Mouse (Mus musculus) kidney, postnatal 4 days (tissue): ENCODE data around the gene Sdk2.

Experiments
- DNase-seq, 2 experiments: peaks; one replicate each; pipeline ENCODE4 v3.0.0; 2021; ENCODE audit warnings: mixed read lengths in 2 of 2

The Sdk2 gene

DNA sequence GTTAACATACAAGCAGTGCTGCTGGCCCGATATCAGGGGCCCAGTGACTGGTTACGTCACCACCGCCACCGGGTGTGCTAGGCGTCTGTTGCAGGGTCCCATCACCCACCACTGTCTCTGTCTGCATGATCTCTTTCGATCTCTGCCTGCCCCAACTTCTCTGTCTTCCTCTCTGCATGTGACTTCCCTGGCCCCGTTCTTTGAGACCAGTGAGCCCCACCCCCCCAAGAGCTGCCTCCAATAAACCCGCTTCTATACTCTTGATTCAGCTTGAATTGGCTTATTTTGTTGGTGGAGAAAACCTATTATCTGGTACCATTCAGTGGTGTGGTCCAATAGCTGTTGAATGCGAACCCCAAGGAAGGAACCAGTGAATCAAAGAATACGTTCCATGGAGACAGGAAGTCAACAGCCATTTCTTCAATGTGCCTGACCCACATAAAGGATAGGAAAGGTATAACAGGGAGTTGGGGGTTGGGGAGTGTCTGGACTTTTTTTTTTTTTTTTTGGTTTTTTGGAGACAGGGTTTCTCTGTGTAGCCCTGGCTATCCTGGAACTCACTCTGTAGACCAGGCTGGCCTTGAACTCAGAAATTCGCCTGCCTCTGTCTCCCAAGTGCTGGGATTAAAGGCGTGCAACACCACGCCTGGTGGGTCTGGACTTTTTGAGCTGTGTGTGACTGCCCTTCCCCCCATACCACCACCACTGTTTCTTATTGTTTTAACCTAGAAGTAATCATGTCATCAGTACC, 279.2 kb downstream of the Sdk2 start:
- no peak for DNase-seq

DNA sequence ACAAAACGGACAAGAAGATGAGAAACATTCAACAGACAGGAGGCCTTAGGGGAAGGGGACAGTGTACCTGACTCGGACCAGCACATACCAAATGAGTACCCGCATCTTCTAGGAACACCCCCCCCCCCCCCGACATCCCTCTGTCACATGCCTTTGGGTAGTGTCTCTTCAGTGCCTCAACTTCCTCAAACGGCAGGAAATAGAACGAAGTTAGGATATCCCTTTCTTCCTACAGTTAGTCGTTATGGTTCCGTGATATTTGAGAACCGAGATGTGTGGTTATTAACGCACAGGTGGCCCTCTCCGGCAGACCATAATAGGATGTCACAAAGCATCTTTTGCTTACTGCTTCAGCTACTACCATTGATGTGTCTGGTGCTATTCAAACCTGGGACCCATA, 279.8 kb downstream of the Sdk2 start:
- DNase-seq: no peak

DNA sequence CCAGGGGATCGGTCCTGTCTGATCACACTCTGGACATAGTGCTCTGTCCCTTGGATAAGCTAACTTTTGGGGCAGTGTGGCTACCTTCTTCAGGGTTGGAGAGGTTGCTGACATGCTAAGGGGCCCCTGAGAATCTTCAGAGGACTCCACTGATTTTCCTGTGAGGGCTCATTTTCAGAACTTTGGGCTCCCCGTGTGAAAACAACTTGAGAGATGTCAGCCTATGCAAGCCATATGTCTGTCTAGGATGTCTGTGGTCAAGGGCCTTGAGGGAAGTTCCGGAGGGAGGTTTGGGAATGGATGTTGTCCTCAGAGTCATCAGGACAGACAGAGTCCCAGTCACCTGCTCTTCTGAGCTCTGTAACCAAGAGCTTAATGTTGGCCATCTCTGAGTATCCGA, 280.5 kb downstream of the Sdk2 start:
- no peak for DNase-seq

DNA sequence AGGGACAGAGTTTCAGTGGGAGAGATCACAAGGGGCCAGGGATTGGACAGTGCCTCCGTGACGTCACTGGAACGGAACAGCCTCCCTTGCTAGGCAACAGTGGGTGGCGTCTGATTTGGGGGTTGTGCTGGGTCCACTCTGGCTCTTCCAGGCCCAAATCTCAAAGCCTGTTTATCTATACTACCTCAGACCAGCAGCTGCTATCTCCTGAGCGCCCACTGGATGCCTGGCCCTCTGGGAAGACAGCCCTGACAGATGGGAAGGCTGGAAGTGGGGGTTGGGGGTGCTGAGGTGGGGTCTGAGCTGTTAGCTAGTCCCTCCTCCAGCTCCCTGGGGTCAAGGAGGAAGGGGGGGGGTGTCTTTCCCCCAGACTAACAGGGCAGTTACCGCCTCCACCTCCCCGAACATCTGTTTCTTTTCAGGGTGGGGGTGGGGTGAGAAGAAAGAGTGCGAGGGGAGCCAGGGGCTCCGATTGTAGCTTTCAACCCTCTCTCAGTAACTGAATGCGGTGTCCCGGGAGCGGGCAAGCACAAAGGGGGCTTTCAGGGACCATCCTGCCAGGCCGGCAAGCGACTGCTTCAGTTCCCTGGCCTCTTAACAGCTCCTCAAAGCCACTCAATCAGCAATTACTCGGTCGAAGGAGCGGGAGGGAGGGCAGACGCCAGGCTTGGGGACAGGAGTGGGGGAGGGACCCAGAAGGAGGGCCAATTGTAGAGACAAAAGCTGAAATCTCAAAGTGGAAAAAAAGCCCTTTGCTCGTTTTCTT, 281.3 kb downstream of the Sdk2 start:
- peak; percentile 77 to 86 for DNase-seq

DNA sequence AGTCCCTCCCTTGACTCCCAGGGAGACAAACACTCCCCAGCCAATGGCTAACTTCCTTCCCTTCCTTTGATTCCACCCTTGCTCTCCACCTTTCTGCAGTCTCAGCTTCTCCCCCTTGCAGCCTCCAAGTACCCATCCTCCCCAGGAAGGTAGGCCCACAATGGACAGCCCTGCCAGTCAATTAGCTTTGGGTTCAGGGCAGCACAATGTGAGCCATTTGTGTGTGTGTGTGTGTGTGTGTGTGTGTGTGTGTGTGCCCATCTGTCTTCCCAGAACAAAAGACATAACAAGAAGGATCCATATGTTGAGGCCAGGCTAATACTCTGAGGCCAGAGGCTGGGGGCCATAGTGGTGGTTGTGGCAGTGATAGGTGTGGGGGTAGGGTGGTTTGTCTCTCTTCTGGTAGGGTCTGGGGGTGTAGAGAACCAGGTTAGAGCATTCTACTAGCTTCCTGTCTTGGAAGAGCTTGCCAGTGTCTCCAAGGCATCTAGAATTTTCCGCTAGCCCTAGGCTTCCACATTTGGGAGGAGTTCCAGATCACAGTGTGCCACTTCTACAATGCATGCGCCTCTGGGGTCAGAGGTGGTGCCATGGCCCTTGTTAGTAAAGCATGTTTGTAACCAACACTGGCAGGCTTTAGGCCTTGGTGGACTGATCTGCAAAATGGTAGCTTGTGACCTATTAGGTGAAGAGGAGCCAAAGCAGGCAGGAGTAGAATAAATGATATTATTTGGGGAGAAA, 282.0 kb downstream of the Sdk2 start:
- DNase-seq: peak in 1 of 2 experiments; percentile 15

DNA sequence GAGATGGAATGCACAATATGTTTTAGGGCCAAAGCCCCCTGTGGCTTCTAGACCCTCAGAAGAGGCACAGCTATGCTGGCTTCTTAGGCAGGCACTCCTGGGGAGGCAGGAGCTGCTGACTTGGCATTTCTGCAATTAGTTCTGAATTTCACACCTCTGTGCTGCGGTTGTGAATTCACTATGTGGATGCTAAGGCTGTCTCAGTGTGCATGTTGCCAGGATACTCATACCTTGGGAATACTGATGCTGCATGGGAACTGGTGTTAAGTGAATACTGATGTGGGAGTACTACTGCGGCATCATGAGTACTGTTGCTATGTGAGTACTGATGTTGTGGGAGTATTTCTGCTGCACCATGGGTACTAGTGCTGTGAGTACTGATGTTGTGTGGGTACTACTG, 284.4 kb downstream of the Sdk2 start:
- no peak for DNase-seq

DNA sequence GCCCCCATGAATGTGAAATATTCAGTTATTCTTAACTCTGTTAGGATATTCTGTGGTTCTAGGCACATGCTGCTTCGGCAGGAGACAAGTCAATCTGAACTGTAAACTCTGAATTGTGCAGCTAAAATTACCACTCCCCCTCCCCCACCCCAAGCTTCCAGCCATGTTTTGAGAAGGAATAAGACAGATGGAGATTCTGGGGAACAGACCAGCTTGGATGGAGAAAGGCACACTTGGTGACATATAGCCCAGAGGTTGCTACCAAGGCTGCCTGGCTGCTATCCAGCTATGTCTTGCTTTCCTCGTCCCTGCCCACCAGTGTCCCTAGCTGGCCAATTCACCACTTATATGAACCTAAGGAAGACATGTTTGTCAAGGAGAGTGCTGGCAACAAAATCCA, 284.8 kb downstream of the Sdk2 start:
- DNase-seq: no peak

DNA sequence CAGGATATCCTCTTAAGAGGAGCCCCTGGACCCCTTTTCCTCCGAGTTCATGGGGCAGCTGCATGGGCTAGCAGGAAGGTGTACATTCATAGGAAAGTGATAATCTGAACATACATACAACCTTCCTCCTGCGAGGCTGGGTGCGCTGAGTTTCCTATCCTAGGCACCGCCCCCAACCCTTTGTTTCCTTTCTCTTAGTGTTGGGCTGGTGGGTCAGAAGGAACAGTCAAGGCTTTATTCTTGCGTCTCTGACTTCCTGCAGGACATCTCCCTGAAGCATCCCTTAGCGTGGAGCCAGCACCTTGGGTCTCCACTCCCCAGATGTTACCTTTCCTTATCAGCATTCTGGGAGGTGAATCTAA, 287.2 kb downstream of the Sdk2 start:
- no peak for DNase-seq

DNA sequence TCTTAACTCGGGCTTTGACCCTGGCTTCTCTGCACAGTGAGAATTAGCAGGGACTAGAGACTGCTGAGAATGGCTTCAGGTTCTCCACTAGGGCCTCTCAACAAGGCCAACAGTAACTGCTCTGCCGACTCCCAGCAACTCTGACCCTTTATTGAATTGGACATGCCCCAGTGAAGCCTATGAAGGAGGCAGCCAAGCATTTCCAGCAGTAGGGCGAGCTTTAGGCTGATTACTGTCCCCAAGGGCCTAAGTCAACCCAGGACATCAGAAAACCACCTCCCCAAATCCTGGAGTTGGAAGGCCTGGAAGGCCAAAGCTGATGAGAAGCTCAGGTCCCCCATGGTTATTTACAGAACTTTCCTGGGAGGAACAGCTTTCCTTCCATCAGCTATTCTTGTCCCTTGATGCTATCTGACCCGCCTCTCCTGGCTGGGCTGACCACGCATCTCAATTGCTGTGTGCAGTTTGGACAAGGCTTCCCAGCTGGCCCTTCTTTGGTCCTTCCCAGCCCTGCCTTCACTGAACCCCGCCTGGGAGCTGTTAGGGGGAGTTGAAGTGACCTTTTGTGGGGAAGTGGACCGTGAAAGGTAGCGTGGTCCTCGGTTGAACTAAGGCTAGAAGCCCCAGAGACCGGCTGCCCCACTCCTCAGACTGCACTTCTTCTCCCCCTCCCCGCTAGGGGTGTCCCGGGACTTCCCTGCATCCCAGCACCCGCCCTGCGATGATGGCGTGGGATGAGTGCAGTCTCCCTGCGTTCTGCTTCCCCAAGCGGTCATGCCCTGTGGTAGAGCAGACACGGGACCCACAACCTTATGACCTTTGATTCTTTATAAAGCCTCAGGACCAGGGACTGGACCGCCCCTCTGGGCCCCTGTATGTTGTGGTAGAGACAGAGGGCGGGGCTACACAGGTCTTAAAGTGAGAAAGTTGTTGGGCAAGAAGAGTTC, 287.8 kb downstream of the Sdk2 start:
- DNase-seq: peak; percentile 58 to 72

DNA sequence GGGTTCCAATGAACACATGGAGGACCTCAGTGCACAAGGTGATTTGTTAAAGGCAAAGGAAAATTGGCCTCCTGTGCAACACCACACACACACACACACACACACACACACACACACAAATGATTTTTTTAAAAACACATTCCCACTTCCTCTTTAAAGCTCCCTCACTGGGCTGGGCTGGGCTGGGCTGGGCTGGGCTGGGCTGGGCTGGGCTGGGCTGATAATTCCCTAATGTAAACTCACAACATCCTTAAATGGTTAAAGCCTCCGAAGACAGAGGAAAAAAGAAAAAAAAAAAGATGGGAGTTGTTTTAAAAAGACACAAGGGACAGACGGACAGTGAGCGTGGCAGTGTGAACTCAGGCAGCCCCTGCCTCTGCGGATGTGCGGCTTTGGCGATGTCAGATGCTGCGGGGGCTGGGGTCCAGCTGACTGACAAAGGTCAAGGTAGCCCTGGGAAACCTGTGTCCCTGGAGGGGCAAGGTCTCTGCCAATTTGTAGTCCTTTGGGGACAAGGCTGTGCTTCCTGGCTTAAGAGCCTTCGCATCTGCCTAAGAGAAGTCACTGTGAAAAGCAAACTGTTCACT, 288.9 kb downstream of the Sdk2 start:
- DNase-seq: peak in 1 of 2 experiments; percentile 40

DNA sequence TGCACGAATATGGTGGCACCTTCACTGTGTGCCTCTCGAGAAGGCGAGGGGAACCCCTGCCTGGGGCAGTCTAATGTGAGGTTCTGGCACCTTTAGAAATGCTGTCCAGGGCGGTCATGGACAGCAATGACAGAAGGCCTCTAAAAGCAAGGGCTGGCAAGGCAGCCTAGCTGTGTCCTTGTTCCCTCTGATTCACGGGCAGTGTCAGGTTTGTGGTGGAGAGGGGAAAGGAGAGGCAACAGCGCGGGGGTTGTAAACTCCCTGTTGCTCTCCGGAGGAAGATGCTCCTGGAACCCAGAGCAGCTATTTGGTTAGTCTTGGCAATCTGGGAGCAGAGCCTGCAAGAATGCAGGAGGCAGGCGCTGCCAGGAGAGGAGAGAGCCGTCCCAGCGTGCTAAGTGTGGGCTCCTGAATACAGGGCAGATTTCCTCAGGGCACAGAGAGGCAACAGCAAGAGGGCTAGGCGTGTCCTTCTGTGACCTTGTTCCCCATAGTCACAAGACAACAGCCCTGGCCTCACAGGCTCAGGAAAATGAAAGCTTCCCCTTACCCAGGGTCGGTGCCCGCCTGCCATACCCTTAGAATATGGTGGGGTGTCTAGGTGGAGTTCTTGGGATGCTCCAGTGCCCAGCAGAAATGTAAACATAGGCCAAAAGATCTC, 289.9 kb downstream of the Sdk2 start:
- no peak for DNase-seq

DNA sequence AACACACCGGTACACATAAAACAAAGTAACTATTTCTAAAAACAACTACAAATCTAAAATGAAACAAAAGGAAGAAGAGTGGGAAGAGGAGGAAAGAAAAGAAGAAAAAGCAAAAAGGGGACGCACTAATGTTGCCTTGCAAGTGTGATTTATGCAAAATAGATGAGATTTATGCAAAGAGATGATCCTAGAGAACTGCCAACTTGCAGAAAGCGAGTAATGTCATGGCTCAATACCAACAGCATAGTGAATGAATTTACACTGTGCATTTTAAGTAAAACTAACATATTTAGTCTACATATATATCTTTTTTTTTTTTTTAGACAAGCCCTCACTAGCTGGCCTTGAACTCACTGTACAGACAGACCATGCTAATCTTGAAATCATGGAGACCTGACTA, 292.1 kb downstream of the Sdk2 start:
- DNase-seq: no peak

DNA sequence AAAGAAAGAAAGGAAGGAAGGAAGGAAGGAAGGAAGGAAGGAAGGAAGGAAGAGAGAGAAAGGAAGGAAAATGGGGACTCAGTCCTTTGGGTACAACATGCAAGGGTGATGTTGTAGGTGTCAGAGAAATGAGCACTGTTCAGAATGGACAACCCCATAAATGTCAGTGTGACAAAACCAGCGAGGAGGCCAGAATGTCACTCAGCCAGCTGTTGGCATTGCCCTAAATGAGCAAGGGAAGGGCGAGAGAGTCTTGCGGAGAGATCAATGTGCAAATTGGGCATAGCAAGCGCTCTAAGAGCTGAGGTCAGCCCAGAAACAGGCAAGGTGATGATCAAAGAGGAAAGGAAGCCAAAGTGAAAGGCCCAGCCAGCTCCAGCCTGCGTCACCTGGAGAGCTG, 293.7 kb downstream of the Sdk2 start:
- DNase-seq: no peak

DNA sequence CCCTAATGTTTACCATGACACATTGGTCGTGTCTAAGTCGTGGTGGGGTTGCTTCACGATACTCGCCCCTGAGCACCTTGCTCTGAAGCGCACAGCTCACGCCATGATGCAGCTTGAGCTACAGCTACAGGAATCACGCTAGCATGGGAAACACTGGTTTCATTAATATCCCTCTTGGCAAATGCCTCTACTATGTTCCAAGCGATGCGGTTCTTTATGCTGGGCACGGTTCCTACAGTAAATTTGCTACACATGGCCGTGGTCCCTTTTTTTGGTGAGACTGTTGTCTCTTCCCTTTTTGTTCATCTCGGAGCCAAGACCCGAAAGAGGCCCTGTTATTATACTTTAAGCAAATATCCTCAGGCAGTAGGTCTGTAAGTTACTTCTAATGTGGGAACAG, 295.7 kb downstream of the Sdk2 start:
- DNase-seq: no peak

DNA sequence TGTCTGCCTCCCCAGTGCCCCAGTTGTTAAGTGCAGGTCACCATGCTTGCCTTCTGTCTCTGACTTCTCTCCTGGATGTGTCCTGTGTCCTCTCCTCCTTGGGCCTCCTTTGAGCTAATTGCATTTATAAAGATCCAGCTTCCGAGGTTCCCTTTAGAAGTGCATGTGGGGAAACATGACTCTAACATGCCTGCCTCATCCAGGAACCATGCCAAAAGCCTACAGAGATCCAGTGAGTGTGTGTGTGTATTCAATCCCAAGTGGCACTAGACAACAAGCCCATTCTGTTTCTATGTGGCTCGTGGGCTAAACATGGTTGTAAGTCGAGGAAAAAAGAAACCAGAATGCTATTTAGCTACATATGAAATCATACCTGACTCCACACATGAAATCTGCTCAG, 298.5 kb downstream of the Sdk2 start:
- DNase-seq: no peak

DNA sequence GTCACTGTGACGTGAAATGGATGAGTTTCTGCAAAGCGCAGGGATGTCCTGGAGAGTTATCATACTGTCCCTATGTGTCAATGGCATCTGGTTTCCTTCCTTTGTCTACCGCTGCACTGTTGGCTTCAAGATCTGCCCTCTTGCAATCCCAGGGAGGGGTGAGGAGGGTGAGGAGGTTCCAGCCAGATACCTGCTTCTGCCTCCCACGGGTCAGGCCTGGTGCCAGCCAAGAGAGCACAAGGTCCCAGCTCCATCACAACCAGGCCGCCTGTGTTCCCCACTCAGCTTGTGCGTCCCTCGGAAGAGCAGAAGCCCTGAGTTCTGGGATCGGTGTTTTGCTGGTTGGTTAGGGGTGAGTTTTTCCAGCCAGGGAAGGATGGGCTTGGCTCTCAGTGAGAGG, 299.6 kb downstream of the Sdk2 start:
- peak in 1 of 2 experiments; percentile 54 for DNase-seq

DNA sequence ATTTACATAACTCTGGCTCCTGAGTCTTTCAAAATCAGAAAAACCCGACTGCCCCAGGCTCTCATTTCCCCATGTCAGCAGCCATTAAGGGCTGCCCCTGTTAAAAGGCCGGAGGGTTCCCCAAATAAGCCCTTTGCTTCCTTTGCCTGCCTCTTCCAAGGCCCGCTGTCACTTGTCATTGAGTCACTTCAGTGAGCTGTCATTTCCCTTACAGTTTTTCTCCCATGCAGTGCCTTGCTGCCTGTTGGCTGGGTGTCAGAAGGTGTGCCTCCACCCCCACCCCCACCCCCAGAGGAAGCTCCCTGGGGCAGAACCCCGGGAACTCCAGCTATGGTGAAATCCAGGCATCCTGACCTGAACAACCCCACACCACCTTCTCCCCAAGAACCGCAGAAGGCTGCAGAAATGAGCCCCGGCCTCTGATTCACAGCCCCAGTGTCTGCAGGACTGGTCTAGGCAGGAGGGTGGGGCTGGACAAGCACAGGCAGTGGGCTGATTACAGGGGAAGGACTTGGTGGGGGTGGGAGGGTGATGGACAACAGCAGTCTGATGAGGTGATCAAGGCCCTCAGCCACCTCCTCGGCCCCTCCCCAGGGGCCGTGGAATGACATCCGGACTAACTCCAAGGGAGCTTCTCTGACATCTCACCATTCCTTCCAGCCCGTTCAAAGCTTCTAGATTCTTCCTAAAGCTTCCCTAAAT, 300.4 kb downstream of the Sdk2 start:
- DNase-seq: peak in 1 of 2 experiments; percentile 34

DNA sequence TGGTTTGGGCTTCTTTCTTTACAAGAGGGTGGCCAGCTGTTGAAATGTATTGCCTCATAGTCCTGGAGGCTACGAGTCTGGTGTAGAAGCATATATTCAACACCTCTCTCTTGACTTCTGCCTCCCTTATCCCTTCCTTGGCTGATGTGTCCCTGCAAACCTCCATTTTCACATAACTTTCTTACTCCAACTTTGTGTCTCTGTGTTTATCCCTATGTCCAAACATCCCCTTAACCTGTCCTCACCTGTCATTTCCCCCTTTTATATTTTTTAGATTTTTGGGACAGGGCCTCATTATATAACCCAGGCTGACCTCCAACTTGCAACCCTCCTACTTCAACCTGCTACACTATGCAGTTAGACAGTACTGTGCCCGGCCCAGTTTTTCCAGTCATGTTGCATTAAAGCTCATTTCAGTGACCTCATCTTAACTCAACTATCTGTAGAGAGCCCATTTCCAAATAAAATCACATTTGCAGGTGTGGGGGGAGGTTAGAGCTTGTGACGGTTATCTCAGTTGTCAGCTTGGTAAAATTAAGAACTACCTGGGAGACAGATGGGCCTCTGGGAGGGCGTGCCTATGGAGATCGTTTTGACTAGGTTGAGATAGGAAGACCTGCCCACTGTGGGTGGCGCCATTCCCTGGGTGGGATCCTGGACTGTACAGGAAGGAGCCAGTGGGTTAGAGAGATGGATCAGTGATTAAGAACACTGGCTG, 302.6 kb downstream of the Sdk2 start:
- DNase-seq: no peak

DNA sequence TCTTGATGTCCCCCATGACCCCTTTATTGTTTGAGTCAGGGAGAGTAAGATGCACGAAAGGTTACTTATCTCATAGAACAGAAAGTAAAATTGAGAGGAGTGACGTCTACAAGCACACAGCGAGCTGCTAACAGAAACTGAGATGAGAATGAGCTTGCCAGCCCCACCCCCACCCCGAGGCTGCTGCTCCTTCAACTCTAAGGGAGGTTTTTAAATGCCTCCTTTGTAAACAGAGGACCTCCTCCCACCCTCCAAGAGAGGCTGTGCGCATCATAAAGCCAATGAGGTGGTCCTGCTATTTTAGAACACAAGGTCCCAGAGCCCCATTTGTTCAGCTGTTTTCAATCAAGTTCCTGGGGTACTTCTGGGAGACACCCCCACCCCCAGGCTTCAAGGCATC, 303.4 kb downstream of the Sdk2 start:
- DNase-seq: no peak

DNA sequence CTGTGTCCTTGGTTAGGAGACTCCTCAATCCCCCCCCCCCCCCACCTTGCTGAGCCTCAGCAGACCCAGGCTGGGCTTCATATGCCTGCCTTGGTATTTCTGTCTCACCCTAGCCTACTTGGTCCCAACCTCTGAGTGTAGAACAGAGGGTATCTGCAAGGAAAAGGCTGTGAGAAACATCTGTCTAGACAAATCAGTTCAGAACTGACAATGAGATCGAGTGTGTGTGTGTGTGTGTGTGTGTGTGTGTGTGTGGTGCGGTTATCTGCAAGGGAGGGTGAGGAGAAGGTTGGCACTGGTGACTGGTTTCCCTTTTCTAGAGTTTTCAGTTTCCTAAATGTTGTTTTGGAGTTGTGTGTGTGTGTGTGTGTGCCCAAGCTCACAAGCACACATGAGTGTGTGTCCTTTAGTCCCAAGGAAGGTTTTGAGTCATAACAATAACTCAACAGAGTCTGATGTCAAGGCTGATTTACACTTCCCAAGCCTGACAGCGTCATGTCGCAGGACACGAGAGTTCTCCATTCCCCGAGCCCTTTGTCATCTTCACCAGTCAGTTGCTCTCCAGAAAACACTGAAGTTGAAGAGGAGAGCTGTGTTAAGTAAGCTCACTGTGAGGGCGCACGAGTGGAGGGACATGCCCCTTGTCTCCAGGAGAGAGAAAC, 304.6 kb downstream of the Sdk2 start:
- DNase-seq: no peak
